Mouse (Mus musculus) midbrain, embryonic 14.5 days (tissue): ENCODE measurements around the gene Rmdn3. TPM values are rescaled to one million over a fixed set of nuclear protein-coding genes. Genes with fewer than 3 reads are reported as not detected.

Source experiments
- ATAC-seq: fragments of 200-750 bp; cut with Nextera tagmentation; 2 replicates; pipeline ENCODE4 v1.8.0; 2017; ENCODE audit warnings: moderate number of reproducible peaks, moderate library complexity; ENCODE audit not compliant: low FRiP score, low TSS enrichment
- DNase-seq: peaks from one replicate; pipeline ENCODE4 v3.0.0-alpha.2; 2015
- H3K27ac ChIP-seq: fragments of 300-500 bp; sonication (generic); replicated peaks from 2 replicates; pipeline ENCODE4 v1.5.1; 2014; ENCODE audit warnings: mild to moderate bottlenecking, low read depth, low read length, moderate library complexity
- H3K27me3 ChIP-seq: fragments of 300-500 bp; sonication (generic); 2 replicates; pipeline ENCODE4 v1.6.1; 2014; ENCODE audit warnings: low read length, control low read depth, mixed read lengths; ENCODE audit not compliant: control insufficient read depth, insufficient read depth
- H3K36me3 ChIP-seq: fragments of 300-500 bp; sonication (generic); 2 replicates; pipeline ENCODE4 v1.6.1; 2014; ENCODE audit warnings: low read length, control low read depth; ENCODE audit not compliant: control insufficient read depth, insufficient read depth
- H3K4me1 ChIP-seq: fragments of 300-500 bp; sonication (generic); 2 replicates; pipeline ENCODE4 v1.6.1; 2014; ENCODE audit warnings: mild to moderate bottlenecking, antibody characterized with exemption, low read length, control low read depth; ENCODE audit not compliant: control insufficient read depth, insufficient read depth
- H3K4me2 ChIP-seq: fragments of 300-500 bp; sonication (generic); 2 replicates; pipeline ENCODE4 v1.6.1; 2014; ENCODE audit warnings: mild to moderate bottlenecking, low read length, moderate library complexity
- H3K4me3 ChIP-seq: fragments of 300-500 bp; sonication (generic); replicated peaks from 2 replicates; pipeline ENCODE4 v1.5.1; 2014; ENCODE audit warnings: low read depth, low read length
- H3K9ac ChIP-seq: fragments of 300-500 bp; sonication (generic); replicated peaks from 2 replicates; pipeline ENCODE4 v1.6.1; 2014; ENCODE audit warnings: mild to moderate bottlenecking, low read length, moderate library complexity
- H3K9me3 ChIP-seq: fragments of 300-500 bp; sonication (generic); 2 replicates; pipeline ENCODE4 v1.6.1; 2016; ENCODE audit warnings: low read length, control low read depth, mixed read lengths; ENCODE audit not compliant: control insufficient read depth
- polyA plus RNA-seq: library from polyadenylated mRNA; unstranded; fragments of >200 nt; fragmentation: Nextera tagmentation; extraction: Ambion mirVana; gene quantifications from 2 replicates; pipeline ENCODE4 v1.2.1, GENCODE M21; 2014

Gene Rmdn3
- polyA plus RNA-seq, 1 experiment from 2014 or later, result 45.7 TPM

DNA sequence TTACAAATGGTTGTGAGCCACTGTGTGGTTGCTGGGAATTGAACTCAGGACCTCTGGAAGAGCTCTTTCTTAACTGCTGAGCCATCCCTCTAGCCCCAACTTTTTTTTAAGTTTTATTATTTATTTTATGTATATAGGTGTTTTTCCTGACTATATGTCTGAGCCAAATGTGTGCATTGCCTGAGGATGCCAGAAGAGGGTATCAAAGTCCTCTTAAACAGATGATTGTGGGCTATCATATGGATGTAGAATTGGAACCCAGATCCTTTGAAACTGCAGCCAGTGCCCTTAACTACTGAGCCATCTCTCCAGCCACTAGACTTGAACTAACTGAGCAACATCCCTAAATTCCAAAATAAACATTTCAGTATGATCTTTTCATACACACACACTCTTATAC lies 55.3 kb downstream of the Rmdn3 start:
- ATAC-seq, result no peak
- no peak overlapping the region for H3K9ac ChIP-seq
- H3K36me3 ChIP-seq, result peaks cover 11% of the 10 kb centered on the region; the same call in 1 of the 2 replicates

More for the DNA sequence above, 55.3 kb downstream of the Rmdn3 start:
- Histone ChIP-seq H3K4me3 (no peak overlapping the region), H3K27ac (no peak overlapping the region), H3K4me1 (no peaks in the 10 kb centered on the region), H3K27me3 (no peaks in the 10 kb centered on the region), H3K9me3 (no peaks in the 10 kb centered on the region), H3K4me2 (no peak overlapping the region)
- DNase-seq, result no peak

Other genes starting within 250 kb of the Rmdn3 start
- gene Chst14, start 230.5 kb downstream of the Rmdn3 start, polyA plus RNA-seq, result 3.0 and 7.1 TPM in 2 replicates
- 37.0 and 40.6 TPM in 2 replicates for gene Ccdc32, start 127.6 kb downstream of the Rmdn3 start, polyA plus RNA-seq
- gene Rpusd2, start 122.2 kb downstream of the Rmdn3 start, polyA plus RNA-seq, result 4.5 and 5.0 TPM in 2 replicates
- gene Knl1, start 109.9 kb downstream of the Rmdn3 start, polyA plus RNA-seq, result 7.1 and 11.4 TPM in 2 replicates
- gene Rad51, start 44.2 kb downstream of the Rmdn3 start, polyA plus RNA-seq, result 6.8 and 12.2 TPM in 2 replicates
- 7.4 and 8.6 TPM in 2 replicates for gene Gchfr, start 10.7 kb upstream of the Rmdn3 start, polyA plus RNA-seq
- 0.43 and 0.90 TPM in 2 replicates for gene Gm14137, start 17.5 kb upstream of the Rmdn3 start, polyA plus RNA-seq
- 57.3 and 58.7 TPM in 2 replicates for gene Zfyve19, start 51.6 kb upstream of the Rmdn3 start, polyA plus RNA-seq
- 21.8 and 27.8 TPM in 2 replicates for gene Dnajc17, start 51.8 kb upstream of the Rmdn3 start, polyA plus RNA-seq
- not detected in 2 replicates for gene Ppp1r14d, start 72.9 kb upstream of the Rmdn3 start, polyA plus RNA-seq
- 0.26 and 0.74 TPM in 2 replicates for gene Spint1, start 80.3 kb upstream of the Rmdn3 start, polyA plus RNA-seq
- 19.9 and 27.1 TPM in 2 replicates for gene Rhov, start 114.2 kb upstream of the Rmdn3 start, polyA plus RNA-seq
- 19.3 and 22.6 TPM in 2 replicates for gene Vps18, start 131.7 kb upstream of the Rmdn3 start, polyA plus RNA-seq
- gene Dll4, start 168.8 kb upstream of the Rmdn3 start, polyA plus RNA-seq, result 4.0 and 4.4 TPM in 2 replicates
- gene Chac1, start 194.2 kb upstream of the Rmdn3 start, polyA plus RNA-seq, result 5.0 and 8.4 TPM in 2 replicates